Mouse (Mus musculus): ENCODE results near the gene Mrpl9.

DNA sequence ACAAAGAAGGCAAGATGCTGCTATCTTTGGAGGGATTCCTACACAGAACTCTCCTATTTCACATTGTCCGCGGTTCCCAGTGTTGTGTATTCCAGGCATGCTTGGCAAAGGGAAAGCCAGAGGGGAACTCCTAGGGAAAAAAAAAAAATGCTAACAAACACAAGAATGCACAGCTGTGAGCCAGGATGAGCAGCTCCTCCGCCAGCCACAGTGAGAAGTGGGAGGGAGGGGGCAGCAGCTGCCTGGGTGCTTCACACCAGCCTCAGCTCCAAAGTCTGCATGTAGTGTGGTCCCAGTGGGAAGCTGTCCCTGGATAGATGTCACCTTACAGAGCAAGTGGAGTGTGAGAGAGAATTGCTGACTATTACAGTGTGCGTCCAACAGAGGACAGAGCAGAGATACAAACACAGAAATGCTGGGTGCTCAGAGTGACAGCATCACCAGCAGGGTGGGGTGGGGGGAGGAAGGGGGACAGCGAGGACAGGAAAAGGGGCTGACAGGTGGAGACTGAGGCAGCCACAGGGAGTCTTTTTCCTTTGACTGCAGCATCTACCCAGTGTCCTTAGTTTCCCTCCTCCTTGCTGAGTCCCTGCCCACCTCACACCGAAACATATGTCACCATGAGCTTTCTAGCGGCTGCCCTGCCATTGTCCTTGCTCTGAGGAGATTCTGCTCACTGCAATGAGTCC is 38.6 kb upstream of the Mrpl9 start:
- TF ChIP-seq CTCF (IDR thresholded peaks at IDR 0.05; ENCODE audit: borderline replicate concordance, extremely low read depth, insufficient read depth, insufficient read length) = no peak
- TF ChIP-seq POLR2A (IDR thresholded peaks at IDR 0.05; ENCODE audit: borderline replicate concordance, extremely low read depth, insufficient read depth, insufficient read length, poor library complexity, severe bottlenecking) = no peak

Measured in brain, embryonic 14.5 days (tissue).